Mouse (Mus musculus) left cerebral cortex, postnatal 14 days (tissue): Measurements from ENCODE around the gene Dcaf1. TPM values are rescaled to one million over a fixed set of nuclear protein-coding genes. Genes with fewer than 3 reads are reported as not detected.
A peak's percentile ranks its signal among the peaks of the same experiment; 100 is the strongest.

Source experiments
- DNase-seq, 2 experiments: peaks; one replicate each; pipeline ENCODE4 v3.0.0; 2021 to 2022; ENCODE audit warnings: low spot score in 2 of 2, mixed read lengths in 1 of 2
- intact Hi-C: fragments of 180-260 bp; cut with DNase I; formaldehyde crosslinking; loops from one replicate; pipeline ENCODE4 v1.15.1; 2025
- total RNA-seq, 2 experiments: library from RNA; stranded (reverse); gene quantifications; 2 replicates each; pipeline ENCODE4 v1.2.3; 2021

Dcaf1 gene
- total RNA-seq, 2 experiments from 2014 or later: 24.4 to 24.9 TPM

GRCm38 (mm10) chr9:106893327-106893726 is 71.7 kb downstream of the Dcaf1 start:
- intact Hi-C loops: loop anchor here (10.0 kb wide), 1 partner anchor 641 kb away; the partner anchor contains the start of gene Tmem115

GRCm38 (mm10) chr9:106898901-106899300 is 77.2 kb downstream of the Dcaf1 start:
- intact Hi-C loops: loop anchor here (10.0 kb wide), 1 partner anchor 636 kb away; the partner anchor contains the start of gene Tmem115
- no peak for DNase-seq

More at GRCm38 (mm10) chr9:106893327-106893726, 71.7 kb downstream of the Dcaf1 start:
- no peak for DNase-seq

GRCm38 (mm10) chr9:106901596-106901995 is 79.9 kb downstream of the Dcaf1 start:
- DNase-seq: no peak

GRCm38 (mm10) chr9:106903099-106903790 is 81.6 kb downstream of the Dcaf1 start:
- intact Hi-C loops: loop anchor here (5.0 kb wide), 1 partner anchor 389 kb away; no protein-coding TSS in a partner anchor
- DNase-seq: no peak

More at GRCm38 (mm10) chr9:106901596-106901995, 79.9 kb downstream of the Dcaf1 start:
- intact Hi-C loops: loop anchor here (5.0 kb wide), 1 partner anchor 391 kb away; no protein-coding TSS in a partner anchor

GRCm38 (mm10) chr9:106903791-106904134 is 82.1 kb downstream of the Dcaf1 start:
- intact Hi-C loops: loop anchor here (5.0 kb wide), 1 partner anchor 389 kb away; no protein-coding TSS in a partner anchor
- peak; percentile 64 to 67 for DNase-seq

- intact Hi-C loops: no loop called here
Observed at GRCm38 (mm10) chr9:106906597-106906996, 84.9 kb downstream of the Dcaf1 start.

GRCm38 (mm10) chr9:106908174-106908573 is 86.5 kb downstream of the Dcaf1 start:
- intact Hi-C loops: no loop called here
- no peak for DNase-seq

More at GRCm38 (mm10) chr9:106906597-106906996, 84.9 kb downstream of the Dcaf1 start:
- no peak for DNase-seq

- no peak for DNase-seq
- intact Hi-C loops: no loop called here
Observed at GRCm38 (mm10) chr9:106908715-106909114, 87.0 kb downstream of the Dcaf1 start.

GRCm38 (mm10) chr9:106911624-106912023 is 90.0 kb downstream of the Dcaf1 start:
- no peak for DNase-seq
- intact Hi-C loops: no loop called here

GRCm38 (mm10) chr9:106913759-106914158 is 92.1 kb downstream of the Dcaf1 start:
- intact Hi-C loops: no loop called here

GRCm38 (mm10) chr9:106914878-106915277 is 93.2 kb downstream of the Dcaf1 start:
- DNase-seq: no peak
- intact Hi-C loops: no loop called here

More at GRCm38 (mm10) chr9:106913759-106914158, 92.1 kb downstream of the Dcaf1 start:
- no peak for DNase-seq

Other genes starting within 250 kb of the Dcaf1 start
- not detected for gene Iqcf6, start 195.3 kb upstream of the Dcaf1 start, total RNA-seq
- gene Grm2, start 165.8 kb upstream of the Dcaf1 start, total RNA-seq: 10 to 100 TPM; 62.1 to 69.6 TPM
- 100 to 1,000 TPM; 103 to 117 TPM for gene Tex264, start 135.9 kb upstream of the Dcaf1 start, total RNA-seq
- gene Rad54l2, start 32.7 kb upstream of the Dcaf1 start, total RNA-seq: 10 to 100 TPM; 18.4 to 18.9 TPM
- 10 to 100 TPM; 50.2 to 55.7 TPM for gene Rbm15b, start 65.6 kb downstream of the Dcaf1 start, total RNA-seq
- gene Manf, start 70.1 kb downstream of the Dcaf1 start, total RNA-seq: 100 to 1,000 TPM; 124 to 141 TPM